Mouse (Mus musculus) heart, postnatal 0 days (tissue): ENCODE results near the gene Galns.

Experiments
- CTCF ChIP-seq: IDR thresholded peaks from 2 replicates; pipeline ENCODE4 v1.5.1; 2016; ENCODE audit warnings: antibody characterized with exemption, control low read depth, low read depth
- EP300 ChIP-seq: IDR thresholded peaks from 2 replicates; pipeline ENCODE4 v1.6.1; 2016; ENCODE audit warnings: antibody characterized with exemption, low read depth

- TF ChIP-seq CTCF = no peak
- TF ChIP-seq EP300 = no peak
Observed at GRCm38 (mm10) chr8:122618660-122619378, 7.6 kb upstream of the Galns start.
